Mouse (Mus musculus): ENCODE measurements around the gene Tnfaip8l1. TPM values are rescaled to one million over a fixed set of nuclear protein-coding genes. Genes with fewer than 3 reads are reported as not detected.

Tnfaip8l1 gene
- 10 to 100 TPM; 13.1 to 14.9 TPM for total RNA-seq (2023)

GRCm38 (mm10) chr17:56162231-56162774, at the start of gene Tnfaip8l1:
TSS of gene Tnfaip8l1 (plus strand) at chr17:56162477.

GRCm38 (mm10) chr17:56117251-56117710, 45.0 kb upstream of the Tnfaip8l1 start, which contains the start of gene Plin5:
TSS of gene Plin5 (minus strand) at chr17:56117596.

GRCm38 (mm10) chr17:56121826-56122225, 40.5 kb upstream of the Tnfaip8l1 start, which contains the start of gene Lrg1:
TSS of gene Lrg1 (minus strand) at chr17:56122001.

GRCm38 (mm10) chr17:56139858-56140595, 22.2 kb upstream of the Tnfaip8l1 start, which contains the start of gene Sema6b:
TSS of gene Sema6b (minus strand) at chr17:56140343.

GRCm38 (mm10) chr17:56183658-56184103, 21.4 kb downstream of the Tnfaip8l1 start, which contains the start of gene Mydgf:
TSS of gene Mydgf (minus strand) at chr17:56183920.

GRCm38 (mm10) chr17:56218377-56219191, 56.3 kb downstream of the Tnfaip8l1 start, which contains the start of gene Dpp9:
TSS of gene Dpp9 (minus strand) at chr17:56218905.

Other genes with a start within 250 kb of the Tnfaip8l1 start
- gene Zfp119b, start 213.0 kb upstream of the Tnfaip8l1 start, total RNA-seq (2023), result 1 to 10 TPM; 3.5 to 4.7 TPM
- gene Ebi3, start 209.8 kb upstream of the Tnfaip8l1 start, total RNA-seq (2023), result 1 to 10 TPM; 1.0 to 1.3 TPM
- 10 to 100 TPM; 51.6 to 63.7 TPM for gene Yju2, start 203.4 kb upstream of the Tnfaip8l1 start, total RNA-seq (2023)
- 1 to 10 TPM; 6.4 to 7.9 TPM for gene Shd, start 192.0 kb upstream of the Tnfaip8l1 start, total RNA-seq (2023)
- gene Fsd1, start 176.0 kb upstream of the Tnfaip8l1 start, total RNA-seq (2023), result not detected
- gene Stap2, start 156.9 kb upstream of the Tnfaip8l1 start, total RNA-seq (2023), result 1 to 10 TPM in 1 of 2 experiments, under 1 TPM in 1; 0.84 to 2.4 TPM
- gene Mpnd, start 156.8 kb upstream of the Tnfaip8l1 start, total RNA-seq (2023), result 10 to 100 TPM; 66.1 to 69.1 TPM
- 100 to 1,000 TPM; 125 to 126 TPM for gene Sh3gl1, start 125.8 kb upstream of the Tnfaip8l1 start, total RNA-seq (2023)
- gene Chaf1a, start 122.0 kb upstream of the Tnfaip8l1 start, total RNA-seq (2023), result 1 to 10 TPM; 3.4 to 5.1 TPM
- gene Ubxn6, start 87.4 kb upstream of the Tnfaip8l1 start, total RNA-seq (2023), result 10 to 100 TPM; 66.9 to 74.8 TPM
- 100 to 1,000 TPM; 103 to 106 TPM for gene Hdgfl2, start 82.8 kb upstream of the Tnfaip8l1 start, total RNA-seq (2023)
- not detected for gene Plin4, start 52.7 kb upstream of the Tnfaip8l1 start, total RNA-seq (2023)
- not detected for gene Plin5, start 44.9 kb upstream of the Tnfaip8l1 start, total RNA-seq (2023)
- not detected for gene Lrg1, start 40.5 kb upstream of the Tnfaip8l1 start, total RNA-seq (2023)
- not detected for gene Sema6b, start 22.1 kb upstream of the Tnfaip8l1 start, total RNA-seq (2023)
- 10 to 100 TPM; 51.6 to 52.0 TPM for gene Mydgf, start 21.4 kb downstream of the Tnfaip8l1 start, total RNA-seq (2023)
- gene Dpp9, start 56.4 kb downstream of the Tnfaip8l1 start, total RNA-seq (2023), result 10 to 100 TPM; 50.3 to 51.5 TPM
- 10 to 100 TPM; 27.4 to 27.7 TPM for gene Fem1a, start 94.3 kb downstream of the Tnfaip8l1 start, total RNA-seq (2023)
- gene Ticam1, start 114.3 kb downstream of the Tnfaip8l1 start, total RNA-seq (2023), result 10 to 100 TPM; 12.2 to 13.1 TPM
- gene Plin3, start 130.4 kb downstream of the Tnfaip8l1 start, total RNA-seq (2023), result 10 to 100 TPM; 14.7 to 22.4 TPM
- not detected for gene Arrdc5, start 137.8 kb downstream of the Tnfaip8l1 start, total RNA-seq (2023)
- 10 to 100 TPM; 12.3 to 16.8 TPM for gene Uhrf1, start 140.8 kb downstream of the Tnfaip8l1 start, total RNA-seq (2023)
- gene Kdm4b, start 163.6 kb downstream of the Tnfaip8l1 start, total RNA-seq (2023), result 10 to 100 TPM; 67.1 to 81.0 TPM

Data from T-cell, adult 66 days (primary cell).